Mouse (Mus musculus): ENCODE results near the gene Cacna2d1. TPM values are rescaled to one million over a fixed set of nuclear protein-coding genes. Genes with fewer than 3 reads are reported as not detected.

Gene Cacna2d1
- polyA plus RNA-seq, 1 experiment, result 184 TPM

- Histone ChIP-seq H3K27ac (ENCODE audit: insufficient read depth, low read depth, low read length) (no peak overlapping the region), H3K4me1 (ENCODE audit: control insufficient read depth, insufficient read depth, low read length) (no peaks in the 10 kb centered on the region), H3K4me3 (ENCODE audit: insufficient read depth, low read depth, low read length) (no peak overlapping the region)
- TF ChIP-seq CTCF (IDR thresholded peaks at IDR 0.05; ENCODE audit: insufficient read depth, low read depth, low read length), result no peak
Measured at GRCm38 (mm10) chr5:16345393-16345792, 410.9 kb downstream of the Cacna2d1 start.

GRCm38 (mm10) chr5:16355816-16356215, 421.3 kb downstream of the Cacna2d1 start:
- WGBS, result 62% methylated on average over 3 of the region's 3 CpGs

GRCm38 (mm10) chr5:16357709-16358108, 423.2 kb downstream of the Cacna2d1 start:
- WGBS, result 91% methylated on average over 4 of the region's 4 CpGs

More at GRCm38 (mm10) chr5:16355816-16356215, 421.3 kb downstream of the Cacna2d1 start:
- H3K4me3 ChIP-seq (ENCODE audit: insufficient read depth, low read depth, low read length), result no peak overlapping the region
- TF ChIP-seq POLR2A (IDR thresholded peaks at IDR 0.05; ENCODE audit: insufficient read depth, low read depth, low read length) (no peak), CTCF (IDR thresholded peaks at IDR 0.05; ENCODE audit: insufficient read depth, low read depth, low read length) (no peak)
- H3K4me1 ChIP-seq (ENCODE audit: control insufficient read depth, insufficient read depth, low read length), result no peaks in the 10 kb centered on the region
- no peak overlapping the region for H3K27ac ChIP-seq (ENCODE audit: insufficient read depth, low read depth, low read length)

GRCm38 (mm10) chr5:16362076-16362475, 427.6 kb downstream of the Cacna2d1 start:
- Histone ChIP-seq H3K4me1 (ENCODE audit: control insufficient read depth, insufficient read depth, low read length) (no peaks in the 10 kb centered on the region), H3K4me3 (ENCODE audit: insufficient read depth, low read depth, low read length) (no peak overlapping the region), H3K27ac (ENCODE audit: insufficient read depth, low read depth, low read length) (no peak overlapping the region)
- TF ChIP-seq CTCF (IDR thresholded peaks at IDR 0.05; ENCODE audit: insufficient read depth, low read depth, low read length), result no peak
- TF ChIP-seq POLR2A (IDR thresholded peaks at IDR 0.05; ENCODE audit: insufficient read depth, low read depth, low read length), result no peak
- WGBS, result 82% methylated on average over 2 of the region's 2 CpGs

More at GRCm38 (mm10) chr5:16357709-16358108, 423.2 kb downstream of the Cacna2d1 start:
- H3K4me3 ChIP-seq (ENCODE audit: insufficient read depth, low read depth, low read length), result no peak overlapping the region
- H3K27ac ChIP-seq (ENCODE audit: insufficient read depth, low read depth, low read length), result no peak overlapping the region
- TF ChIP-seq POLR2A (IDR thresholded peaks at IDR 0.05; ENCODE audit: insufficient read depth, low read depth, low read length) (no peak), CTCF (IDR thresholded peaks at IDR 0.05; ENCODE audit: insufficient read depth, low read depth, low read length) (no peak)
- no peaks in the 10 kb centered on the region for H3K4me1 ChIP-seq (ENCODE audit: control insufficient read depth, insufficient read depth, low read length)

DNA sequence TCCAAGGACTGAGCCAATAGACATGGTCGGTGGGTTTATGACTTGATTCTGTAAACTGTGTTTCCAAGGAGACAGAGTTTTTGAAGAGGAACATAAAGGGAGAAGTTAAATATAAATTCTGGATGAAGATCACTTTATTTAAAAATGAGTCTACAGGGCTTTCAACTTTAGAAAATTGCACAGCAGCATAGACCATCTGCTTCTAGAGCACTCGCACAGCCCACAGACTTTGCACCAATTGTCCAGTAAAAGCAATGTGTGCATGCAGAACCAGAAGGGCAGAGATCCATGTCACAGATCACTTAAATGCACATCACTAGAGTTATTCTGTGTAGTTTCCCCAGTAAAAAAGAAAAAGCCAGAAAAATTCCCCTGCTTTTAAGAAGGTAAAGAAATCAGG, 428.7 kb downstream of the Cacna2d1 start:
- Histone ChIP-seq H3K27ac (ENCODE audit: insufficient read depth, low read depth, low read length) (no peak overlapping the region), H3K4me3 (ENCODE audit: insufficient read depth, low read depth, low read length) (no peak overlapping the region), H3K4me1 (ENCODE audit: control insufficient read depth, insufficient read depth, low read length) (no peaks in the 10 kb centered on the region)
- WGBS, result 77% methylated on average over 2 of the region's 2 CpGs
- no peak for TF ChIP-seq CTCF (IDR thresholded peaks at IDR 0.05; ENCODE audit: insufficient read depth, low read depth, low read length)
- TF ChIP-seq POLR2A (IDR thresholded peaks at IDR 0.05; ENCODE audit: insufficient read depth, low read depth, low read length), result no peak

- WGBS, result 87% methylated on average over 8 of the region's 8 CpGs
- no peak overlapping the region for H3K27ac ChIP-seq (ENCODE audit: insufficient read depth, low read depth, low read length)
- TF ChIP-seq POLR2A (IDR thresholded peaks at IDR 0.05; ENCODE audit: insufficient read depth, low read depth, low read length) (no peak), CTCF (IDR thresholded peaks at IDR 0.05; ENCODE audit: insufficient read depth, low read depth, low read length) (no peak)
- H3K4me1 ChIP-seq (ENCODE audit: control insufficient read depth, insufficient read depth, low read length), result no peaks in the 10 kb centered on the region
- H3K4me3 ChIP-seq (ENCODE audit: insufficient read depth, low read depth, low read length), result no peak overlapping the region
Measured at GRCm38 (mm10) chr5:16370706-16371105, 436.2 kb downstream of the Cacna2d1 start.

DNA sequence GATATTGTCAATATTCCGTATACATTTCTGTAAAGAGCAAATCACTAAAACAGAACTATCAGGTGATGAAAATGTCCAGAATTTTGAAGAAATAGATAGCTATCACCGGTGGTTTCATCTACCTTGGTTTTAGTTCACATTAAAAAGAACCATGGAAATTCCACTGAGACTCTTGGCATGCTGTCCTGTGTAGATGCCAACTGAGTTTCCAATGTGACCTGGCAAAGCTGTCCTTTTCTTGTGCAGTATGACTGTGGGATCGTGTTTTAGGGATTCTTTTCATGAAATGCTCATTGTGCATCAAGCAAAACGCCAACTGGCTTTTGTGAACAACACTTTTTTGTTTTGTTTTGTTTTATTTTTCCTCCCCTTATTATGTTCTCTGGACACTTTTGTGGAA, 439.5 kb downstream of the Cacna2d1 start:
- WGBS, result 46% methylated on average over 4 of the region's 4 CpGs
- H3K4me3 ChIP-seq (ENCODE audit: insufficient read depth, low read depth, low read length), result no peak overlapping the region
- TF ChIP-seq CTCF (IDR thresholded peaks at IDR 0.05; ENCODE audit: insufficient read depth, low read depth, low read length) (no peak), POLR2A (IDR thresholded peaks at IDR 0.05; ENCODE audit: insufficient read depth, low read depth, low read length) (no peak)
- H3K27ac ChIP-seq (ENCODE audit: insufficient read depth, low read depth, low read length), result no peak overlapping the region
- no peaks in the 10 kb centered on the region for H3K4me1 ChIP-seq (ENCODE audit: control insufficient read depth, insufficient read depth, low read length)

DNA sequence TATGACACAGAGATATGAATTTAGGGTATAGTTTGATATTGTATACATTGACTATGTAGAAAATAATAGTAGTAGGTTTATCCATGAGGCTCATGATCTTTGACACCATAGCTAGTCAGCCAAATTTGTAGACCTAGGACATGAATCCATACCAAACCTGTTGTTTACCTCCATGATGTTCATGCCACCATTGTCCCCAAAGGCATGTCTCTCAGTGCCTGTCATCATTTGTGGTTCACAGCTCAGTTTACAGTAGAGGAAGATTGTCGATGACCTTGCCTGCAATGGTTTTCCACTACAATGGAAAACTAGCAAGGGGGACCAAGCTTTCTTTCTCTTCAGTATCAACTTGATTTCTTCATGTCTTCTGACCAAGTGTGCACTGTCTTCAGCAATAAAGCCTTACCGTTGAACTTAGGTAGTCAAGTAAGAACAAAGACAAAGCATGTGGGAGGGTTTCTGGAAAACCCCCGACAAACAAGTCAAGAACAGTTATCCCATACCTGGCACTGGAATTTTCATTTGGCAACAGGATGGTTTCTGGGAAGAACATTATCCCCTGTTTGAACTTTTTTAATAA, 441.9 kb downstream of the Cacna2d1 start:
- H3K27ac ChIP-seq (ENCODE audit: insufficient read depth, low read depth, low read length), result no peak overlapping the region
- H3K4me1 ChIP-seq (ENCODE audit: control insufficient read depth, insufficient read depth, low read length), result no peaks in the 10 kb centered on the region
- TF ChIP-seq POLR2A (IDR thresholded peaks at IDR 0.05; ENCODE audit: insufficient read depth, low read depth, low read length) (no peak), CTCF (IDR thresholded peaks at IDR 0.05; ENCODE audit: insufficient read depth, low read depth, low read length) (no peak)
- no peak overlapping the region for H3K4me3 ChIP-seq (ENCODE audit: insufficient read depth, low read depth, low read length)
- 98% methylated on average over 3 of the region's 3 CpGs for WGBS

DNA sequence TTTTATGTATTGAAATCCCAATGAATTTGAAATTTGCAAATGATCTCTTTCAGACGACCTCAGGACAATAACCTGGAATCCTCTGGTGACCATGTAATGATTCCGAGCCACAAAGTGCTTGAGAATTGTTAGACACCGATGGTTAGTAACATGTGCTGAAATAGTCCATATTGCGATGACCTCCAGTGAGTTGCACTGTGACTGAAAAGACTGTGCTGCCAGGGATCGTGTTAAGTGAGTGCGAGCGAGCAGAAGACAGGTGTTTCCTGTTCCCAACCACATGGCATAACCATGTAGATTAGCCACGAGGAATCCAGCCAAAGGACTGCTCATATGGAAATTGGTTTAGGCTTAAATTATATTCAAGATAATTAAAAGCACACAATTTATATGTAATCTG, 475.5 kb downstream of the Cacna2d1 start:
- TF ChIP-seq POLR2A (IDR thresholded peaks at IDR 0.05; ENCODE audit: insufficient read depth, low read depth, low read length) (no peak), CTCF (IDR thresholded peaks at IDR 0.05; ENCODE audit: insufficient read depth, low read depth, low read length) (no peak)
- WGBS, result 86% methylated on average over 8 of the region's 8 CpGs
- H3K4me1 ChIP-seq (ENCODE audit: control insufficient read depth, insufficient read depth, low read length), result no peaks in the 10 kb centered on the region
- no peak overlapping the region for H3K27ac ChIP-seq (ENCODE audit: insufficient read depth, low read depth, low read length)
- H3K4me3 ChIP-seq (ENCODE audit: insufficient read depth, low read depth, low read length), result no peak overlapping the region

- no peak overlapping the region for H3K4me3 ChIP-seq (ENCODE audit: insufficient read depth, low read depth, low read length)
- TF ChIP-seq POLR2A (IDR thresholded peaks at IDR 0.05; ENCODE audit: insufficient read depth, low read depth, low read length) (no peak), CTCF (IDR thresholded peaks at IDR 0.05; ENCODE audit: insufficient read depth, low read depth, low read length) (no peak)
- H3K4me1 ChIP-seq (ENCODE audit: control insufficient read depth, insufficient read depth, low read length), result no peaks in the 10 kb centered on the region
- H3K27ac ChIP-seq (ENCODE audit: insufficient read depth, low read depth, low read length), result no peak overlapping the region
Measured at GRCm38 (mm10) chr5:16414693-16415092, 480.2 kb downstream of the Cacna2d1 start.
